Mouse (Mus musculus): ENCODE data around the gene Hk1.

The Hk1 gene

GRCm38 (mm10) chr10:62277499-62278293, 102.0 kb downstream of the Hk1 start:
- ChIA-PET POLR2A (interaction anchor here in 2 of 4 experiments (1.0 to 1.1 kb wide), 2 partner anchors 17 to 127 kb away, joined by 3 read pairs; no protein-coding TSS in a partner anchor), CTCF (interaction anchor here in 1 of 4 experiments (0.7 kb wide), 1 partner anchor 15 kb away, joined by 12 read pairs; no protein-coding TSS in a partner anchor)

GRCm38 (mm10) chr10:62275235-62275634, 104.5 kb downstream of the Hk1 start:
- CTCF ChIA-PET: interaction anchor here in 1 of 4 experiments (1.0 kb wide), 1 partner anchor 106 kb away, joined by 3 read pairs; no protein-coding TSS in a partner anchor
- POLR2A ChIA-PET: no interaction called here

DNA sequence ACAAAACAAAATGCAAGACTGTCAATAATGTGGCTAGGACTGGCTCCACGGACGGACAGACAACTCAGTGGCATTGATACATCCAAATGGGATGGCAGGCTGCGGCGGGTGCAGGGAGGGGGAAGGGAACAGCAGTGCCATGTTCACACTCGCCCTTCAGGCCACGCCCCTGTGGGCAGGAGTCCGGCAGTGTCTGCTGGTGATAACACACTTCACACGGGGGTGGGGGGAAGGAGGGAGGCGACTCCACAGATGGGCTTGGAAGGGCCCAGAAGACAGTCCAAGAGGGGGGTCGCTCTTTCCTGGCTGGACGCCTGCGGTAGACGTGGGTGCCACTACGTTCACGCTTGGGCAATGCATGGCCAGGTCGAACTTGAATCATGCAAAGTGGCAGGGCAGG, 110.4 kb downstream of the Hk1 start:
- CTCF ChIA-PET: interaction anchor here in 3 of 4 experiments (1.3 to 3.4 kb wide), 5 partner anchors 8 to 142 kb away, joined by 3 to 30 read pairs (median 12); no protein-coding TSS in a partner anchor
- POLR2A ChIA-PET: interaction anchor here in 1 of 4 experiments (0.6 kb wide), 1 partner anchor 82 kb away, joined by 8 read pairs; no protein-coding TSS in a partner anchor

DNA sequence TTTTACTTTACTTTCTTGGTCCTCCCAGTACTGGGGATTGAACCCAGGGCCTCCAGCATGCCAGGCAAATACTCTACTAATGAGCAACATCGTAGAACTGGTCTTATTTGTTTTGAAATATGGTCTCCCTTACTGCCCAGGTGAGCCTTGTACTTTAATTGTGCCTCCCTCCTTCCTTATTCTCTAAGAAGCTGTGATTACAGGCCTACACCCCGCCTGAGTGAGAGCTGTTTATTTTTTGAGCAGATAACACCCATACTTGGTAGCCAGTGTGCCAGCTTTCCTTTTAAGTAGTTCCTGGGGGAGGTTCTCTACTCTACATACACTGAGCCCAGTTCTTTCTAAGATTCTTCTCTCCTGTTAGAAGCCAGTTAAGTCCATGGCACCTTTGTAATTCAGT, 115.4 kb downstream of the Hk1 start:
- ChIA-PET POLR2A (interaction anchor here in 1 of 4 experiments (0.9 to 1.8 kb wide), 2 partner anchors 16 to 159 kb away, joined by 5 read pairs; no protein-coding TSS in a partner anchor), CTCF (interaction anchor here in 3 of 4 experiments (0.6 to 1.3 kb wide), 3 partner anchors 117 to 984 kb away, joined by 3 read pairs; no protein-coding TSS in a partner anchor)

GRCm38 (mm10) chr10:62261115-62261886, 118.4 kb downstream of the Hk1 start:
- CTCF ChIA-PET: interaction anchor here (0.5 to 3.2 kb wide), 186 partner anchors 9 to 1448 kb away, joined by 3 to 49 read pairs (median 4); partner anchors contain the start of genes Tacr2 (in 3 of the 4), Neurog3 (in 2 of the 4), 4930507D05Rik (in 1 of the 4) and Aifm2 (in 1 of the 4)
- POLR2A ChIA-PET: interaction anchor here in 3 of 4 experiments (0.5 to 2.5 kb wide), 23 partner anchors 9 to 1239 kb away, joined by 3 to 9 read pairs (median 4); partner anchors contain the start of genes Tacr2 (in 1 of the 3) and Vps26a (in 1 of the 3)

- ChIA-PET POLR2A (interaction anchor here in 2 of 4 experiments (0.7 kb wide), 2 partner anchors 17 to 26 kb away, joined by 3 read pairs; no protein-coding TSS in a partner anchor), CTCF (interaction anchor here in 2 of 4 experiments (0.6 to 1.1 kb wide), 2 partner anchors 152 to 843 kb away, joined by 3 read pairs; no protein-coding TSS in a partner anchor)
These were observed 121.4 kb downstream of the Hk1 start for GRCm38 (mm10) chr10:62258298-62258697.

DNA sequence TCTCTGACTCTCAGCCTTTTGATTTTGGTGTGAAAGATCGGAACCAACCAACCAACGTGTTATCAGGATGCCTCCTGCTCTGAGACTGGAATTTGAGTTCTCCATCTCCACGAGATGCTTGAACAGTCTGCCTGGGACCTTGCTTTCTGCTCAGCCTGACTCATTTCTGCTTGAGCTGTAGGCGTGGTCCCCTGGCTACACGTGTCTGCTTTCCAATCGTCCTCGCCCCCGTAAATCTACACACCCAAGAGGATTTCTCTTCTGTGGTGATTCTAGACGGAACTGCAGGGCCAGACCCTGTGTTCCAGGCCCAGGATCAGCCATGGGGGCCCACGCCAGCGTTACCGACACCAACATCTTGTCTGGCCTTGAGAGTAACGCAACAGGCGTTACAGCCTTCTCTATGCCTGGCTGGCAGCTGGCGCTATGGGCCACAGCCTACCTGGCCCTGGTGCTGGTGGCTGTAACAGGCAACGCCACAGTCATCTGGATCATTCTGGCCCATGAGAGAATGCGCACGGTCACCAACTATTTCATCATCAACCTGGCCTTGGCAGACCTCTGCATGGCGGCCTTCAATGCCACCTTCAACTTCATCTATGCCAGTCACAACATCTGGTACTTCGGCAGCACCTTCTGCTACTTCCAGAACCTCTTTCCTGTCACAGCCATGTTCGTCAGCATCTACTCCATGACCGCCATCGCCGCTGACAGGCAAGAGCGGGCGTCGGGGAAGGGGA, 127.0 kb downstream of the Hk1 start:
- ChIA-PET POLR2A (interaction anchor here in 2 of 4 experiments (0.7 to 1.6 kb wide), 7 partner anchors 8 to 234 kb away, joined by 3 to 5 read pairs (median 3); partner anchors contain the start of gene Vps26a (in 1 of the 2)), CTCF (interaction anchor here (0.7 to 3.6 kb wide), 9 partner anchors 8 to 318 kb away, joined by 3 to 35 read pairs (median 3); no protein-coding TSS in a partner anchor)

- CTCF ChIA-PET: interaction anchor here (0.7 to 3.6 kb wide), 9 partner anchors 9 to 319 kb away, joined by 3 to 35 read pairs (median 3); no protein-coding TSS in a partner anchor
These were observed 127.7 kb downstream of the Hk1 start, which contains the start of gene Tacr2 for GRCm38 (mm10) chr10:62252000-62252488. TSS of gene Tacr2 (plus strand) at chr10:62252438.

DNA sequence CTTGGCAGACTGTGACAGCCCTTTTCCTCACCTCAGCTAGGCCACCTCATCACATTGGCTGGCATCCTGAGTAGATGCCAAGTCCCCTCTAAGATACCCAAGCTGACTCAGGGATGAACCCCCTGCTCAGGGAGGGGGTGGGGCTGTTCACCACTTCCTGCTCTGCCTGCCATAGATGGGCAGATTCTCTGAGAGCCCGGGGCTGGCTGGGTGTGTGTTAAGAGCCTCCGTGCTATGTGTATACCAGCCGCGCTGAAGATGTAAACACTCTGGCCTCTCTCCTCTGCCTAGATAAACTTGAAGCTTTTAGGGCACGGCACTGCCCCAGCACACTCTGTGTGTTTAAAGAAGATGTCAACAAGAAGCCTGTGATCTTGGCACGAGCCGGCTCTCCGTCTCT, 131.9 kb downstream of the Hk1 start:
- ChIA-PET POLR2A (interaction anchor here in 2 of 4 experiments (0.8 to 1.7 kb wide), 5 partner anchors 14 to 111 kb away, joined by 3 to 7 read pairs (median 3); no protein-coding TSS in a partner anchor), CTCF (interaction anchor here in 3 of 4 experiments (0.6 to 1.7 kb wide), 8 partner anchors 12 to 137 kb away, joined by 3 to 9 read pairs (median 4); no protein-coding TSS in a partner anchor)

More at GRCm38 (mm10) chr10:62252000-62252488, 127.7 kb downstream of the Hk1 start, which contains the start of gene Tacr2:
- POLR2A ChIA-PET: interaction anchor here in 3 of 4 experiments (0.5 to 1.6 kb wide), 7 partner anchors 9 to 434 kb away, joined by 3 to 5 read pairs (median 3); partner anchors contain the start of gene Vps26a (in 1 of the 3)

DNA sequence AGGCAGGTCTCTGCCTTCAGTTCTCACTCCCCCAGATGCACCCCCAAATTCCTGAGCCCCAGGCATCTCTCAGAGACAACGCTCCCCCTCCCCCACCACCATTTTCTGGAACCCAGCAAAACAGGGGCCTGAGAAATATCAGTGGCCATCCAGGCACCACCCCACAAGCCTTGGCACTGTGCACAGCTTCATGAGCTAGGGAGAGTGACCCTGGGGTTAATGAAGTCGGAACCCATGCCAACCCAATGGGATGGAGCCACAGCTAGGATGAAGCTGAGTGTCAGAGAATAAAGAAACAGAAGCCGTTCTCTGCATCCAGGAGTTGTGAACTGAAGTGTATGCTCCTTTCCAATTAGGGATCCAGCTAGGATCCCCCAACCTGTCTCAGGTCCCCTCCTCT, 132.6 kb downstream of the Hk1 start:
- ChIA-PET POLR2A (interaction anchor here in 3 of 4 experiments (0.6 to 1.7 kb wide), 3 partner anchors 12 to 58 kb away, joined by 3 to 7 read pairs (median 6); no protein-coding TSS in a partner anchor), CTCF (interaction anchor here (0.6 to 1.6 kb wide), 11 partner anchors 12 to 1156 kb away, joined by 3 to 5 read pairs (median 3); no protein-coding TSS in a partner anchor)

- ChIA-PET POLR2A (interaction anchor here in 2 of 4 experiments (1.1 to 1.5 kb wide), 3 partner anchors 9 to 21 kb away, joined by 3 to 4 read pairs (median 3); no protein-coding TSS in a partner anchor), CTCF (interaction anchor here in 3 of 4 experiments (0.6 to 1.5 kb wide), 7 partner anchors 17 to 167 kb away, joined by 3 to 7 read pairs (median 4); no protein-coding TSS in a partner anchor)
These were observed 135.6 kb downstream of the Hk1 start for GRCm38 (mm10) chr10:62244067-62244466.

DNA sequence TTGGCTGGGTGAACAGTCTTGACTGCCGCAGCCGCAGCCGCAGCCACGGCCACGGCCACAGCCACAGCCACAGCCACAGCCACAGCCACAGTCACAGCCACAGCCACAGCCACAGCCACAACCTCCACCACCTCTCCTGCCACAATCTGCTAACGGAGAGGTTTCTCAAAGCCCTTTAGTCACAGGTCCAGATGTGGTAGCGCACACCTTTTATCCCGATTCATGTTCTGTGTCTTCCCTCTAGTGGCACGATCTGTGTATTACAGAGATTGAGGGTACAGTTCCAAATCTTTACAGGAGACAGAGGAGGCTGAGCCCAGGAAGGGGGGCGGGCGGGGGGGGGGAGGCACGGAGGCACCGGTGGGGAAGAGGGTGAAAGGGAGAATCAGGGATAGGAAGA, 136.8 kb downstream of the Hk1 start:
- POLR2A ChIA-PET: interaction anchor here in 2 of 4 experiments (0.6 to 1.8 kb wide), 5 partner anchors 19 to 1161 kb away, joined by 3 to 6 read pairs (median 4); partner anchors contain the start of gene Vps26a (in 1 of the 2)
- CTCF ChIA-PET: interaction anchor here in 3 of 4 experiments (0.8 to 1.5 kb wide), 4 partner anchors 10 to 18 kb away, joined by 3 to 7 read pairs (median 5); no protein-coding TSS in a partner anchor

- POLR2A ChIA-PET: interaction anchor here in 2 of 4 experiments (0.6 to 2.2 kb wide), 10 partner anchors 10 to 1161 kb away, joined by 3 to 10 read pairs (median 4); partner anchors contain the start of genes Tspan15 (in 1 of the 2) and Vps26a (in 1 of the 2)
- CTCF ChIA-PET: interaction anchor here (0.6 to 1.9 kb wide), 11 partner anchors 9 to 179 kb away, joined by 3 to 9 read pairs (median 3); no protein-coding TSS in a partner anchor
These were observed 137.3 kb downstream of the Hk1 start for GRCm38 (mm10) chr10:62242358-62242757.

GRCm38 (mm10) chr10:62239270-62239669, 140.4 kb downstream of the Hk1 start:
- POLR2A ChIA-PET: no interaction called here
- CTCF ChIA-PET: interaction anchor here in 1 of 4 experiments (1.4 kb wide), 1 partner anchor 52 kb away, joined by 4 read pairs; no protein-coding TSS in a partner anchor

- CTCF ChIA-PET: interaction anchor here in 2 of 4 experiments (0.6 to 1.4 kb wide), 2 partner anchors 11 to 51 kb away, joined by 4 read pairs; no protein-coding TSS in a partner anchor
- POLR2A ChIA-PET: interaction anchor here in 2 of 4 experiments (0.6 to 1.6 kb wide), 4 partner anchors 33 to 57 kb away, joined by 3 to 4 read pairs (median 3); no protein-coding TSS in a partner anchor
These were observed 141.0 kb downstream of the Hk1 start for GRCm38 (mm10) chr10:62238688-62239087.

DNA sequence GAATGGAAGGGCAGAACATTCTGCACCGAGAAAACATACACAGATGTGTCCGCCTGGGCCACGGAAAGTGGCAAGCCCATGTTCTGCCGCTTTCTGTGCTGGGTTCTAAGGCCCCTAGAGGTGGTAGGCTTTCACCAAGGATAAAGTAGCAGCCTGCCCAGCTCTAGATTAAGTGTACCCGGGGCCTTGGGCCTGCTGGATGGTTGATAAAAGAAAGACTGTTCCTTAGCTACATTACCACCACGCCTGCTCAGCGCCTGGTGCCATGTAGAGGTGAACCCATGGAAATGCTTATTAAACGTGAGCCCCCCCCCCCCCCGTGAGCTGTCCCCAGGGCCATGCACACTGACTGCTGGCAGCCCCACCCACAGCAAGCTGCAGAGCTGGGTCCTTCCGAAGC, 142.5 kb downstream of the Hk1 start:
- POLR2A ChIA-PET: interaction anchor here in 2 of 4 experiments (0.5 to 2.2 kb wide), 5 partner anchors 20 to 456 kb away, joined by 3 to 7 read pairs (median 3); no protein-coding TSS in a partner anchor

More for the DNA sequence above, 142.5 kb downstream of the Hk1 start:
- CTCF ChIA-PET: interaction anchor here in 2 of 4 experiments (0.6 to 1.8 kb wide), 3 partner anchors 24 to 658 kb away, joined by 3 to 5 read pairs (median 4); no protein-coding TSS in a partner anchor

All from embryonic stem cell, embryonic (primary cell).